Mouse (Mus musculus) liver, adult 2 months (tissue): ENCODE measurements around the gene Iqcf4. TPM values are rescaled to one million over a fixed set of nuclear protein-coding genes. Genes with fewer than 3 reads are reported as not detected.

Source experiments
- DNase-seq: peaks from one replicate; pipeline ENCODE4 v3.0.0-alpha.2; 2011; ENCODE audit warnings: low read depth, low spot score; ENCODE audit errors: extremely low read depth
- H3K27ac ChIP-seq: fragments of 200-500 bp; replicated peaks from 2 replicates; pipeline ENCODE4 v1.5.1; 2012; ENCODE audit warnings: low read depth, mild to moderate bottlenecking, control low read depth, inconsistent platforms, low read length; ENCODE audit not compliant: insufficient read depth
- H3K27me3 ChIP-seq: fragments of 200-500 bp; 2 replicates; pipeline ENCODE4 v1.6.1; 2012; ENCODE audit warnings: mild to moderate bottlenecking, moderate library complexity, low read length, inconsistent platforms; ENCODE audit not compliant: control insufficient read depth, insufficient read depth
- H3K36me3 ChIP-seq: fragments of 200-500 bp; 2 replicates; pipeline ENCODE4 v1.6.1; 2012; ENCODE audit warnings: low read length, inconsistent platforms; ENCODE audit not compliant: control insufficient read depth, insufficient read depth
- H3K4me1 ChIP-seq: fragments of 200-500 bp; 2 replicates; pipeline ENCODE4 v1.6.1; 2011; ENCODE audit warnings: low read length; ENCODE audit not compliant: control insufficient read depth, insufficient read depth
- H3K4me3 ChIP-seq: fragments of 200-500 bp; 2 replicates; pipeline ENCODE4 v1.5.1; 2011; ENCODE audit warnings: low read depth, mild to moderate bottlenecking, control low read depth, low read length, moderate library complexity; ENCODE audit not compliant: insufficient read depth
- H3K79me2 ChIP-seq: fragments of 200-500 bp; 2 replicates; pipeline ENCODE4 v1.6.1; 2012; ENCODE audit warnings: inconsistent platforms, mild to moderate bottlenecking, low read length, moderate library complexity; ENCODE audit not compliant: control insufficient read depth, insufficient read depth
- H3K9ac ChIP-seq: fragments of 200-500 bp; 2 replicates; pipeline ENCODE4 v1.6.1; 2012; ENCODE audit warnings: low read depth, mild to moderate bottlenecking, control low read depth, inconsistent platforms, low read length
- CTCF ChIP-seq: fragments of 200-500 bp; IDR thresholded peaks from 2 replicates; pipeline ENCODE4 v1.5.1; 2011; ENCODE audit warnings: low read depth, low read length, control low read depth
- POLR2A ChIP-seq: fragments of 200-500 bp; IDR thresholded peaks from 2 replicates; pipeline ENCODE4 v1.6.1; 2011; ENCODE audit warnings: low read length, control low read depth; ENCODE audit not compliant: insufficient read depth; ENCODE audit errors: extremely low read depth
- WGBS: fragments of 180-500 bp; shearing (Covaris S2); methylation state at CpG from one replicate; pipeline ENCODE4 v1.1.7; 2018; 5-methylcytosine and 5-hydroxymethylcytosine counted together
- polyA plus RNA-seq: library from polyadenylated mRNA; depleted of rRNA; stranded (reverse); fragments of >200 nt; gene quantifications from 2 replicates; pipeline ENCODE4 v1.2.3, GENCODE M21; 2012; rRNA removed
- total RNA-seq: library from RNA; depleted of rRNA; stranded (reverse); fragments of >200 nt; gene quantifications from 2 replicates; pipeline ENCODE4 v1.2.3, GENCODE M21; 2014; rRNA removed

Iqcf4 gene
- total and polyA plus RNA-seq, 2 experiments, result not detected

- WGBS, result 75% methylated on average over 2 of the region's 2 CpGs
- no peak overlapping the region for H3K9ac ChIP-seq
These were observed 51.4 kb downstream of the Iqcf4 start for GRCm38 (mm10) chr9:106519433-106519832.

More at GRCm38 (mm10) chr9:106519433-106519832, 51.4 kb downstream of the Iqcf4 start:
- no peaks in the 10 kb centered on the region for H3K27me3 ChIP-seq
- no peak overlapping the region for H3K4me3 ChIP-seq
- no peak for DNase-seq
- TF ChIP-seq CTCF (no peak), POLR2A (no peak)
- H3K27ac ChIP-seq, result no peak overlapping the region
- H3K79me2 ChIP-seq, result no peaks in the 10 kb centered on the region
- no peaks in the 10 kb centered on the region for H3K4me1 ChIP-seq
- no peaks in the 10 kb centered on the region for H3K36me3 ChIP-seq

Other genes starting within 250 kb of the Iqcf4 start
- 1.8 and 2.5 TPM in 2 replicates for gene Dusp7, start 202.4 kb downstream of the Iqcf4 start, total RNA-seq
- gene Dusp7, start 202.4 kb downstream of the Iqcf4 start, polyA plus RNA-seq, result 7.7 and 10.1 TPM in 2 replicates
- gene Rpl29, start 141.5 kb downstream of the Iqcf4 start, total RNA-seq, result 182 and 210 TPM in 2 replicates
- 230 and 232 TPM in 2 replicates for gene Rpl29, start 141.5 kb downstream of the Iqcf4 start, polyA plus RNA-seq
- 65.2 and 76.5 TPM in 2 replicates for gene Acy1, start 132.7 kb downstream of the Iqcf4 start, total RNA-seq
- 50.7 and 64.3 TPM in 2 replicates for gene Acy1, start 132.7 kb downstream of the Iqcf4 start, polyA plus RNA-seq
- gene Abhd14b, start 123.5 kb downstream of the Iqcf4 start, total RNA-seq, result 129 and 183 TPM in 2 replicates
- gene Abhd14b, start 123.5 kb downstream of the Iqcf4 start, polyA plus RNA-seq, result 402 and 415 TPM in 2 replicates
- gene Abhd14a, start 123.3 kb downstream of the Iqcf4 start, total RNA-seq, result 8.2 and 10.4 TPM in 2 replicates
- gene Abhd14a, start 123.3 kb downstream of the Iqcf4 start, polyA plus RNA-seq, result 22.7 and 24.4 TPM in 2 replicates
- 15.9 and 22.2 TPM in 2 replicates for gene Pcbp4, start 117.7 kb downstream of the Iqcf4 start, total RNA-seq
- 43.3 and 52.5 TPM in 2 replicates for gene Pcbp4, start 117.7 kb downstream of the Iqcf4 start, polyA plus RNA-seq
- gene Gpr62, start 105.1 kb downstream of the Iqcf4 start, total RNA-seq, result not detected in 2 replicates
- gene Gpr62, start 105.1 kb downstream of the Iqcf4 start, polyA plus RNA-seq, result not detected in 2 replicates
- 7.8 and 9.3 TPM in 2 replicates for gene Rrp9, start 95.0 kb downstream of the Iqcf4 start, total RNA-seq
- 12.4 and 16.0 TPM in 2 replicates for gene Rrp9, start 95.0 kb downstream of the Iqcf4 start, polyA plus RNA-seq
- 14.0 and 19.4 TPM in 2 replicates for gene Parp3, start 94.0 kb downstream of the Iqcf4 start, total RNA-seq
- 23.0 and 23.3 TPM in 2 replicates for gene Parp3, start 94.0 kb downstream of the Iqcf4 start, polyA plus RNA-seq
- not detected in 2 replicates for gene Iqcf1, start 71.0 kb downstream of the Iqcf4 start, total RNA-seq
- not detected in 2 replicates for gene Iqcf1, start 71.0 kb downstream of the Iqcf4 start, polyA plus RNA-seq
- gene Iqcf5, start 56.4 kb downstream of the Iqcf4 start, total RNA-seq, result not detected in 2 replicates
- gene Iqcf5, start 56.4 kb downstream of the Iqcf4 start, polyA plus RNA-seq, result not detected in 2 replicates
- not detected in 2 replicates for gene Iqcf3, start 9.4 kb downstream of the Iqcf4 start, total RNA-seq
- not detected in 2 replicates for gene Iqcf3, start 9.4 kb downstream of the Iqcf4 start, polyA plus RNA-seq
- not detected in 2 replicates for gene Iqcf6, start 55.6 kb upstream of the Iqcf4 start, total RNA-seq
- not detected in 2 replicates for gene Iqcf6, start 55.6 kb upstream of the Iqcf4 start, polyA plus RNA-seq
- not detected in 2 replicates for gene Grm2, start 85.1 kb upstream of the Iqcf4 start, total RNA-seq
- gene Grm2, start 85.1 kb upstream of the Iqcf4 start, polyA plus RNA-seq, result not detected in 2 replicates
- gene Tex264, start 114.9 kb upstream of the Iqcf4 start, total RNA-seq, result 52.6 and 63.1 TPM in 2 replicates
- 147 and 163 TPM in 2 replicates for gene Tex264, start 114.9 kb upstream of the Iqcf4 start, polyA plus RNA-seq
- gene Rad54l2, start 218.2 kb upstream of the Iqcf4 start, total RNA-seq, result 8.1 and 8.9 TPM in 2 replicates
- 16.4 and 21.5 TPM in 2 replicates for gene Rad54l2, start 218.2 kb upstream of the Iqcf4 start, polyA plus RNA-seq